Mouse (Mus musculus) kidney, postnatal 14 days (tissue): ENCODE measurements around the gene Vmn1r78.
"Not testable (repeated sequence)": the region's sequence is repeated elsewhere in the genome, so short reads cannot be mapped to it uniquely, and the experiment has no call there.

Experiments used
- DNase-seq: peaks from one replicate; pipeline ENCODE4 v3.0.0; 2022; ENCODE audit warnings: mixed read lengths

Vmn1r78 gene

GRCm38 (mm10) chr7:12149957-12150356 is at the start of gene Vmn1r78:
Gene Vmn1r78 (plus strand): TSS chr7:12150257.
- no peak for DNase-seq

- DNase-seq, result not testable (repeated sequence)
These were observed 6.4 kb downstream of the Vmn1r78 start for GRCm38 (mm10) chr7:12156463-12156862.

GRCm38 (mm10) chr7:12170979-12171378 is 20.9 kb downstream of the Vmn1r78 start, which contains the start of gene Vmn1r79:
Gene Vmn1r79 (plus strand): TSS chr7:12171279.
- DNase-seq, result not testable (repeated sequence)

GRCm38 (mm10) chr7:12172926-12173325 is 22.9 kb downstream of the Vmn1r78 start:
- not testable (repeated sequence) for DNase-seq

GRCm38 (mm10) chr7:12188986-12189385 is 38.9 kb downstream of the Vmn1r78 start, which contains the start of gene Vmn1r80:
Gene Vmn1r80 (plus strand): TSS chr7:12189286.
- DNase-seq, result no peak

- DNase-seq, result no peak
These were observed 54.1 kb downstream of the Vmn1r78 start for GRCm38 (mm10) chr7:12204141-12204540.
